Mouse (Mus musculus) left cerebral cortex, adult 18-20 months (tissue): ENCODE results near the gene Cdk12. TPM values are rescaled to one million over a fixed set of nuclear protein-coding genes. Genes with fewer than 3 reads are reported as not detected.
"Not testable (repeated sequence)": the region's sequence is repeated elsewhere in the genome, so short reads cannot be mapped to it uniquely, and the experiment has no call there.

Source experiments
- DNase-seq, 2 experiments: peaks; one replicate each; pipeline ENCODE4 v3.0.0; 2021 to 2022; ENCODE audit warnings: low spot score in 2 of 2, mixed read lengths in 1 of 2
- long read RNA-seq, 2 experiments: library from polyadenylated mRNA; stranded (forward); transcript quantifications; one replicate each; pipeline ENCODE4 v2.0.0; 2021
- total RNA-seq, 2 experiments: library from RNA; stranded (reverse); gene quantifications; 2 replicates each; pipeline ENCODE4 v1.2.3; 2021

Gene Cdk12
- 10 to 100 TPM; 34.9 to 36.2 TPM for total RNA-seq
- long read RNA-seq, experiment 1, full-length matches to known transcripts: 1 of 5 reads
- long read RNA-seq, experiment 1, partial matches to known transcripts: 2 of 5 reads
- long read RNA-seq, experiment 1, other reads (novel, unspliced or antisense): 2 of 5 reads
- long read RNA-seq, experiment 2, partial matches to known transcripts: 3 of 5 reads
- long read RNA-seq, experiment 2, other reads (novel, unspliced or antisense): 2 of 5 reads

- peak; percentile 90 to 95 for DNase-seq
Observed at GRCm38 (mm10) chr11:98202641-98203350, at the start of gene Cdk12. Gene Cdk12, plus strand, starts transcription at chr11:98203059.

GRCm38 (mm10) chr11:98155094-98155493 is 47.8 kb upstream of the Cdk12 start:
- DNase-seq: no peak

- DNase-seq: no peak
Observed at GRCm38 (mm10) chr11:98168400-98168799, 34.5 kb upstream of the Cdk12 start.

DNA sequence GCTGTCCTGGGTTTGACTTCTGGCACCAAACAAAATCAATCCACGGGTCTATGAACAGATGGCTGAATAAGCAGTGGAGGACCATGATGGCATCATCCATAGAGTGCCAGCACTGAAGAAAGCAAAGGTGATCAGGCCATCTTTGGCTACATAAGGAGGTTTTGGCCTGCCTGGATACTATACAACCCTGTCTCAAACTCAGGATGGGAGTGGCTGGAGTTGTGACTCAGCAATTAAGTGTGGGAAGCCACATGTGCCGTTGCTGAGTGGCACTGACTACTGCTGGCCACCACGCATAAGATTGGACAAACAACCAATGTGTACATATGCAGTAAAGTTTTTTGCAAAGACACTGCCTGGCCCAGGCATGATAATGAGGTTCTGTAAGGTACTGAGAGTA is 20.7 kb upstream of the Cdk12 start:
- not testable (repeated sequence) for DNase-seq

DNA sequence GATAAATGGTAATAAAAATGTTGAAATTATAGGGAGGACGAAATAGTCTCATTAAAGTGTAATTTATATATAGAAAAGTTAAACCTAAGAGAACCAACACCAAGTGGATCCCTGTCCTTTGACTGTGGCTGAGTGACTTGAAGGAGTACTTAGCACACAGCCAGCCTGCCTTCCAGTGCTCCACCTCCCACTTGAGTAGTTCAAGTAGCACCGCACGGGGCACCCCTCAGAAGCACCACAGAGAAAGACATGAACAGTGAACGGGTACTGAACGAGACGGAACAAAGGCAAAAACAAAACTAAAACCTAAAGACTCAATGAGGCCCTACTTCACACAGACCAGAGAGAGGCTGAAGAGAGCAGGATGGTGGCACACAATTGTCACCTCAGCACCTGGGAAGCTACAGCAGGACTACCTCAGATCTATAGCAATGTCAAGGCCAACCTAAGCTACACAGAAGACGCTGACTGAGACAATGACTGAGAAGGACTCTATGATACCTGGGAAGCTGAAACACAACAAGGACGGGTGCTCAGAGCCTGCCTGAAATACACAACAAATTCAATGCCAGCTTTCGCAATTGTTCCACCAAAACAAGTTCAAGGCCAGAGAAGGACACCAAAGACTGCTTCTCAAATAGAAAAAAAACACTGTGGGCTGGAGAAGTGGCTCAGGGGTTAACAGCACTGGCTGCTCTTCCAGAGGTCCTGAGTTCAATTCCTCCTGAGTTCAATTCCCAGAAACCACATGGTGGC is 15.0 kb upstream of the Cdk12 start:
- DNase-seq: no peak

DNA sequence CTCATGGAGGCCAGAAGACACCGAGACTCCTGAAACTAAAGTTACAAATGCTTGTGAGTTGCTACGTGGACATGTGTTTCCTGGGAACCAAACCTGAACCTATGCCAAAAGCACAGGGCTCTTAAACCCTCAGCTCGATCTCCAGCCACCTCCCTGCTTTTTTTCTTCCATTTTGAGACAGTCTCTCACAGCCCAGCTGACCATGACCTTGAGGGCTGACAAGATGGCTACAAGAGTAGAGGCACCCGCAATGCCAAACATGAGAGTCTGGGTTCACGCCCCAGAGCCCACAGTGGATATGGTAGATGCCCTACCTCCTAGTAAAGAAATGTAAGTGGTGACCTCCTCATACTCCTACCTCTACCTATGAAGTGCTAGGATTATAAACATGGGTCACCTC is 12.0 kb upstream of the Cdk12 start:
- no peak for DNase-seq

GRCm38 (mm10) chr11:98192901-98193805 is 9.7 kb upstream of the Cdk12 start, which contains the start of gene Med1:
Gene Med1, minus strand, starts transcription at chr11:98193293.
- peak; percentile 89 to 91 for DNase-seq

- peak in 1 of 2 experiments; percentile 6 for DNase-seq
Observed at GRCm38 (mm10) chr11:98201791-98202640, 843 bp upstream of the Cdk12 start.

GRCm38 (mm10) chr11:98203351-98203911 is 572 bp downstream of the Cdk12 start:
- peak; percentile 28 to 54 for DNase-seq

DNA sequence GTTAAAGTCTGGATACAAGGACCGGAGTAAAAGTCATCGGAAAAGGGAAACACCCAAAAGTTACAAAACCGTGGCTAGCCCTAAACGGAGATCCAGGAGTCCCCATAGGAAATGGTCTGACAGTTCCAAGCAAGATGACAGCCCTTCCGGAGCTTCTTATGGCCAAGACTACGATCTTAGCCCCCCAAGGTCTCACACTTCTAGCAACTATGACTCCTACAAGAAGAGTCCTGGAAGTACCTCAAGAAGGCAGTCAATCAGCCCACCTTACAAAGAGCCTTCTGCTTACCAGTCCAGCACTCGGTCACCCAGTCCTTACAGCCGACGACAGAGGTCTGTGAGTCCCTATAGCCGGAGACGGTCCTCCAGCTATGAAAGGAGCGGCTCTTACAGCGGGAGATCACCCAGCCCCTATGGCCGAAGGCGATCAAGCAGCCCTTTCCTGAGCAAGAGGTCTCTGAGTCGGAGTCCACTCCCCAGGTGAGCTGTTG is 1.1 kb downstream of the Cdk12 start:
- no peak for DNase-seq

DNA sequence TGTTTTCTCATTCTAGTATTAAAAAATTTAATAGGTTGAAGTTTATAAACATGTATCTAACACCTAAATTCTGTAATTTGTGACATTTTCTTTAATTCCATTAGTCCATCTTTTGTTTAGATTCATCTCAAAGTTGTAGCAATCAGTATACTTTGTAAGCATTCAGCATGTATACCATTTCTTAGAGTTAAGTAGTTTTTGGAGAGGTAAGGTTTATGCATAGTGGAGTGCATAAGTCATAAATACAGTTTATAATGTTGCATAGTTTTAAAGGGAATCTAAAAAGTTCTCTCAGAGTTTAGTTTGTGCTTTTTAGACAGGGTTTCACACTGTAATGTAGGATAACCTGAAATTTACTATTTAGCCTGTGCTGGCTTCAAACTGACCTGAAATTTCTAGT is 2.6 kb downstream of the Cdk12 start:
- no peak for DNase-seq

DNA sequence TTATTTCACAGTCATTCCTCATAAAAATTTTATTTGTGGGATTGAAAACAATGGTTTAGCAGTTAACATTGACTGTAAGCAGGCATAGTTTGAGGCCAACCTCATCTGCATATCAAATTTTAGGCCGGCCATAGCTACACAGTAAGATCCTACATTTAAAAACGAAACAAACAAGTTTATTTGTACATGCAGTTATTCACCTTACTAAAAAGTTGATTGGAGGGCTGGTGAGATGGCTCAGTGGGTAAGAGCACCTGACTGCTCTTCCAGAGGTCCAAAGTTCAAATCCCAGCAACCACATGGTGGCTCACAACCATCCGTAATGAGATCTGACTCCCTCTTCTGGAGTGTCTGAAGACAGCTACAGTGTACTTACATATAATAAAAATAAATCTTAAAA is 3.4 kb downstream of the Cdk12 start:
- not testable (repeated sequence) for DNase-seq

DNA sequence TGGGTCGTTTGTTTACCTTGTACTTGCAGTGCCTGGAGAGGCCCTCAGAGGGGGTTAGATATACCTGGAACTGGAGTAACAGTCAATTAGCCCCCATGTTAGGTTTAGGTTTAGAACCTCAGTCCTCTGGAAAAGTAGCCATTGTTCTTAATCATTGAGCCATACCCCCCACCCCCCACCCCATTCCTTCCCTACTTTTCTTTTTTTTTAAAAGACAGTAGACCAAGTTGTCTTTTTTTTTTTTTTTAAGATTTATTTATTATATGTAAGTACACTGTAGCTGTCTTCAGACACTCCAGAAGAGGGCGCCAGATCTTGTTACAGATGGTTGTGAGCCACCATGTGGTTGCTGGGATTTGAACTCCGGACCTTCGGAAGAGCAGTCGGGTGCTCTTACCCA is 6.8 kb downstream of the Cdk12 start:
- not testable (repeated sequence) for DNase-seq

GRCm38 (mm10) chr11:98213311-98213710 is 10.5 kb downstream of the Cdk12 start:
- DNase-seq: no peak

DNA sequence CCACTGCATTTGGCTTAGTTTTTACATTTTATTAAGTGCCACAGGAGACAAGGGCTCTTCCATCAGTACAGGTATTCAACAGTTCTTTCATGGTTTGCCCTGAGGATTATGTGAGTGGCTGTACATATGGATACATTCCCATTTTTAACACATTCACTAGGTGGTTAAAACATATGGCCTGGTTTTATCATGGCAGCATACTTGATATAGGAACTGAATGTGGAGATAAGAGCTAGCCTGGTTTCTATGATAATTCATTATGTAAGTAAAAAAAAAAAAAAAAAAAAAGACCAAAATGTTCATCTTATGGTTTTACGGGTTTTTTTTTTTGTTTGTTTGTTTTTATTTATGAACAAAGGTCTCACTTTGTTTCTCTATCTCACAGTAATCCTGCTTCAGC is 23.5 kb downstream of the Cdk12 start:
- DNase-seq: no peak

DNA sequence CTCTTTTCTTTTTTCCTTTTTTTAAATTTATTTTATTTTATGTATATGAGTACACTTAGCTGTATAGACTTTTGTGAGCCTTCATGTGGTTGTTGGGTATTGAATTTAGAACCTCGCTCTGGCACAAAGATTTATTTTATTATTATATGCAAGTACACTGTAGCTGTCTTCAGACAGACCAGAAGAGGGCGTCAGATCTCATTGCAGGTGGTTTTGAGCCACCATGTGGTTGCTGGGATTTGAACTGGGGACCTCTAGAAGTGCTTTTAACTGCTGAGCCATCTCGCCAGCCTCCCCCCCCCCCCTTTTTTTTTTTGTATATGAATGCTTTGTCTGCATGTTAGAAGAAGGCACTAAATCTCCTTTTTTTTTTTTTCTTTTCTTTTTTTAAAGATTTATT is 35.6 kb downstream of the Cdk12 start:
- no peak for DNase-seq

DNA sequence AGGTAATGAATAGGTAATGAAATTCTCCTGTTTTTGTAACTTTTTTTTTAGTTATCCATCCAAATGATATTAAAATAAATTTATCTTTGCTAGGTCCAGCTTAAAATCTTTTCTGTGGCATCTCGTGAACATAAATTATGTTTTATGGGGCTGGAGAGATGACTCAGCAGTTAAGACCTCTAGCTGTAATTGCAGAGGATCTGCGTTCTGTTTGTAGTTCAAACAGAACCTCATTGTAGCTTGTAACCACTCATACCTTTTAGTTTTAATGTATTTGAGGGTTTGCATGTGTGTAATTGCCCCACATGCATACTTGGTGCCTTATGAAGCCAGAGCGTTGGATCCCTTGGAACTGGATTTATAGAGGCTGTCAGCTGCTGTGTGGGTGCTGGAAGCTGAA is 36.1 kb downstream of the Cdk12 start:
- DNase-seq: no peak

DNA sequence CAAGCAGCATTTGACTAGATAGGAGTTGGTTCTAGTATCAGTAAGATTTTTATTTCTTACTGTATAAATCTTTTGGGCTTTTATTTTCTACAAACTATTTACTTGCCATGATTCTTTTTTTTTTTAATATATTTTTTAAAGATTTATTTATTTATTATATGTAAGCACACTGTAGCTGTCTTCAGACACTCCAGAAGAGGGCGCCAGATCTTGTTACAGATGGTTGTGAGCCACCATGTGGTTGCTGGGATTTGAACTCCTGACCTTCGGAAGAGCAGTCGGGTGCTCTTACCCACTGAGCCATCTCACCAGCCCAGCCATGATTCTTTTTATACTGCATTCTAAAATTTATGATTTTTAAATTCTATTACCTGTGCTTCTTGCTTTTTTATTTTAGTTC is 40.1 kb downstream of the Cdk12 start:
- not testable (repeated sequence) for DNase-seq

GRCm38 (mm10) chr11:98244415-98244814 is 41.6 kb downstream of the Cdk12 start:
- no peak for DNase-seq

DNA sequence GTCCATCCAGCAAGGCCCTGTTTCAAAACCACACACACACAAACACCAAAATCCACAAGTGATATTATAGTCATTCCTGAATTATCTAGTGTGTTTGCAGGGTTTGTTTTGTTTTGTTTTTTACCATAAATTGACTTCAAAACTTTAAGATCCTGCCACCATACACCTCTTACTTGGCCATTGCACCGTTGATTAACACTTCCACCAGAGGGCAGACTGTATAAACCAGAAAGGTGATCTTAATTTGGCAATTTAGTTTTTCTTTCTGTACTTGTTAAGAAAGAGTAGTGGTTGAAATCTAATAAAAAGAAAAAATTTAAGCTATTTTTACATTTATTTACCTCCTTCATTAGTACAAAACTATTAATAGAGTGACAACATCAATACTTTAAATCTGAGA is 44.5 kb downstream of the Cdk12 start:
- no peak for DNase-seq
